Mouse (Mus musculus) mouse trophoblast stem cell (cell line): ENCODE measurements around the gene Dek.

Experiments
- in situ Hi-C, 2 experiments: fragments of 300-500 bp; cut with MseI, MboI; formaldehyde crosslinking; loops; 2 replicates in 1 of 2; 3 replicates in 1 of 2; pipeline ENCODE4 v1.15.1; 2025

Dek gene

GRCm38 (mm10) chr13:47105711-47106579 lies at the start of gene Dek:
Dek (minus strand) TSS chr13:47106201.
- in situ Hi-C loops, result no loop called here

DNA sequence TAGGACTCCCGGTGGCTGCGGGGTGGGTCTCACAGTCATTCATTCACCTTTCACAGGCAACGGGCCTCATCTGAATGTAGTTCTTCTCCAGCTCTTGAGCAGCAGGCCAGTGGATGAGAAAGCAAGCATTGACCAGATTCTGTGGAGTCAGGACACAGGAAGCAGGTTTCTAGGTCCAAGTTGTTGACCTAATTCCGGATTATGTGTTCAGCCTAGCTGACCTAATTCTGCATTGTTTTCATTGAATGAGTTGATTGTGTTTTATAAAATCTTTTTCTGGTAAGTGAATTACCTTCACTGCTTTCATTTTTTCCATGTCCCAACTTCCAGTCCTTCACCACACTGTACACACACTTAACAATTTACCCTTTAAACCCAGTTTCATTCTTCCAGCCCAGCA lies 48.9 kb upstream of the Dek start:
- in situ Hi-C loops, result loop anchor here (5.0 kb wide), 1 partner anchor 132 kb away; no protein-coding TSS in a partner anchor

DNA sequence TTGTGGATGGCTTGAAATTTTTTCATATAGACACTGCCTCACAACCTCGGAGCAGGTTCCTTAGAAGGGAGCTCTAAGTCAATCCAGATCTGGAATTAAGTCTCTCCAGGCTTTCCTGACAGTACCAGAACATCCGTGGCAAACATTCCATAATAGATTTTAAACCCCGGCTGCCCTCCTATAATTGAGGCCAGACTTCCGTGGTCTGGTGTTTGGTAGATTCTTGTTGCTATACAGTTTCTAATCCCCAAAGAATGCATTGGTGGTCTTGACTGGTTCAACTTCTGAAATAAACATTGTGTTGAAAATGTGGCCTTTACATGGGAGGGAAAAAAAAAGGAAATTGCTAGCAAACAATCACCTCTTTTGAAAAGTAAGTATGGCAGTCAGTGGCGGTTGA lies 47.2 kb upstream of the Dek start:
- in situ Hi-C loops, result loop anchor here (5.0 kb wide), 1 partner anchor 134 kb away; no protein-coding TSS in a partner anchor

DNA sequence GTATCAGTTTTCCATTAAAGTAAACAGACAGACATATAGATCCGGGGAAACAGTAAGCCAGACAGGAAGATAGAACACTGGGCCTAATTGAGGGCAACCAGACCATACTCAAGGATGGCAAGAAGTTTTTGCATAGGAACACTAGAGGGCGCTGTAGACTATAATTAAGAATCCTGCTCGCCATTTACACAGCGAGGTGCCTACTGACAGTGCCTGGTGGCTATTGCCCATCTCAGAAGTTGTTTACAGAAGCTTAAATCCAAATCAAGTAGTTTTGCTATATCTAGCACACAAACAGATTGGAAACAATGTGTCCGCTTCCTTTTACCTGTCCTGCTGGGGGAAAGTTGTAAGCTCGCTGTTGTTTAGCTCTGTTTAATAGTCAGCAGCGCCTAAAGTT lies 46.4 kb upstream of the Dek start:
- in situ Hi-C loops, result loop anchor here (5.0 kb wide), 1 partner anchor 135 kb away; no protein-coding TSS in a partner anchor

GRCm38 (mm10) chr13:47151060-47151459 lies 45.1 kb upstream of the Dek start:
- in situ Hi-C loops, result loop anchor here (5.0 kb wide), 1 partner anchor 136 kb away; no protein-coding TSS in a partner anchor

DNA sequence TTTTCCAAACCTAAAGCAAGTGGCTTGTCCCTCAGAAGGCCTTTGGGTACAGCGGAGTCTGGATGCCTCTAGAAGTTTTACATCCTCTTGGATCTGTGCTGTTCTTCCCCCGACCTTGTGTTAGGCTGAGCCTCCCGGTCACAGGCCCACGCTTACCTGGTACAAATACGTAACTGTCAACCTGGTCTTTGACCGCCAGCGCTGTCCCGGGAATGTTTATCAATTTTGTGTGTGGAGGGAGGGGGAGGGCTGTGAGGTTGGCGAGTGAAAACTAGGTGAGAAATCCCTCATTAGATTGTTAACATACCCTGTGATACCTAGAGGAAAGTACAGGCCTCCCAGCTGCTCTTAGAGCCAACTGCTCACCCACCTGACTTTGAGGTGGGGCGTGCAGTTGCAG lies 44.0 kb upstream of the Dek start:
- in situ Hi-C loops, result loop anchor here (5.0 kb wide), 1 partner anchor 137 kb away; no protein-coding TSS in a partner anchor

GRCm38 (mm10) chr13:47148573-47148972 lies 42.6 kb upstream of the Dek start:
- in situ Hi-C loops, result no loop called here

GRCm38 (mm10) chr13:47146388-47146787 lies 40.4 kb upstream of the Dek start:
- in situ Hi-C loops, result no loop called here

DNA sequence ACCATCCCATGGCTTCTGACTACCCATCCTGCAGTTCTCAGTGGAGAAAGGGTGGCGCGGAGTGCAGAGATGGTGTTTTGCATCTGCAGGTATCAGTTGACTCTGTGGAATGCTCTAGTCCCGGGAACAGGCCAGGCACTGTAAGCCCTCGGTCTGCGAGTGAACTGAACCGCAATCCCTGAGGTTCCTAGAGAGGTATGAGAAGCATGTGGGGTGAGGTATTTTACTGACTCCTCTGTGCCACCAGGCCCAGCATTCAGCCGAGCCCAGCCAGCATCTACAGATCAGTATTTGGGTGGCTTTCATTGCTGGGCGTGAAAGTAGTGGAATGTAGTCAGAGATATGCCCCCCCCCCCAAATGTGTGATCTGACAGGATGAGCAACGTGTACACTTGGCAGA lies 39.9 kb upstream of the Dek start:
- in situ Hi-C loops, result no loop called here

- in situ Hi-C loops, result no loop called here
Observed at GRCm38 (mm10) chr13:47142764-47143163, 36.8 kb upstream of the Dek start.

DNA sequence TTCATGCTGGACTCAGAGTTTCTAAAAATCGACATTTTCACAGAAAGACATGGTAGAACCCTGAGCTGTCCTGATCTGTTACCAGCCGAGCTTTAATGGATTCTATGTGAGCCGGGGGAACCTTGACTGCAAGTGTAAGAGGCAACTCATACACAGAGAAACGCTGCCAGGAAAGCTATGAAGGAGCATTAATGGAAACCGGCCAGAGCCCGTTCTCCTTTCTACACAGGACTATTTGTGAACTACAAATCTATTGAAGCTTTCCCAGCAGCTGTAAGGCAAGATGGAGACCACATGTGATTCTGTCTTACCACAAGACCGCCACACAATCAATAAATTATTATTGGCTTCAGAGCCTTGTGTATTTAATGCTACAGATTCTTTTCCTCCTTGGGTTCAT lies 29.7 kb upstream of the Dek start:
- in situ Hi-C loops, result no loop called here

DNA sequence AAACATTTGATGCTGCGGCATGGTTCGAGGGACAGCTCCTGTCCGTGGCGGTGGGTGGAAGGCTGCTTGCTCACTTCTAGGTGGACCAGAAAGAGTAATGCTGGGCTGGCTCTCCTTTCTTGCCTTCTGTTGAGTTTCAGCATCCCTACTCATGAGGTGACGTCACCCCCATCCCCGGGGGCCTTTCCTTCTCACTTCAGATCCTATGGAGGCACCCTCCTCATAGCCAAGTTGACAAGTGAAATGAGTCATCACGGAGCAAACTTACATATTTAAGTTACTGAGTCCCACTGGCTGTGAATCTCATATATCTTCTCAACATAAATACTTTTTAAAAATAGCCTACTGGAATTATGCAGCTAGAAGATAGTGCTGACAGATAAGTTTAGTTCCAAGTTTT lies 28.8 kb upstream of the Dek start:
- in situ Hi-C loops, result no loop called here

DNA sequence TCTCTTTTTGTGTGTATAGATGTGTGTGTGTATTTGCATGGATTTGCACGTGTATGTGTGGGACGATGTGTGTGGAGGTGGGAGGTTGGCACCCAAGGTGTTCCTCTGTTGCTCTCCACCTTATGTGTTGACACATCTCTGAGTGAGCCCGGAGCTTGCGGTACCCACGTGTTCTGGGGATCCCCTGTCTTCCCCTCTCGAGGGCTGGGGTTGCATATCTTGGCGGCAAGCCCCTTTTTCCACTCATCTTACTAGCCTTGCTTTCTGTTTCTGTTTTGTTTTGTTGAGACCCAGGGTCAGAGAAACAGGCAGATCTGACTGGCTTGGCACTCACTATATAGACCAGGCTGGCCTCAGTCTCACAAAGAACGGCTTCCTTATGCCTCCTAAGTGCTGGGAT lies 27.1 kb upstream of the Dek start:
- in situ Hi-C loops, result no loop called here

GRCm38 (mm10) chr13:47129090-47129489 lies 23.1 kb upstream of the Dek start:
- in situ Hi-C loops, result no loop called here

GRCm38 (mm10) chr13:47125595-47125994 lies 19.6 kb upstream of the Dek start:
- in situ Hi-C loops, result no loop called here

DNA sequence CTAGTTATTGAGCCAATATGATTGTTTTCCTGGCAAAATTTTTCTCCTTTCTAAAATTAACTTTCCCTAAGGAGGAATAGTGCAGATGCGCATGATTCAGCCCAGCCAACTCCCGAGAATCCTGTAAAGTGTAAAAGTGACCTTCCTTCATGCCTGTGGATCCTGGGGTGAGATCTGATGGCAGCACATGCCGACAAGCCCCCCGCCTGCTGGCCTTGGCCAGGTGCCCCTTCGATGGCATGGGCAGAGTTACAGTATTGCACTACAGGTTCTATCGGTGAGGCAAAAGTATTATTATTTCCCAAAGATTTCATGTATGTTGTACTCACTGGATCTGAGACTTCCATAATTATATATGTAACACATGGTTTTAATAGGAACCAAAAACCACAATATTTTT lies 19.0 kb upstream of the Dek start:
- in situ Hi-C loops, result no loop called here

DNA sequence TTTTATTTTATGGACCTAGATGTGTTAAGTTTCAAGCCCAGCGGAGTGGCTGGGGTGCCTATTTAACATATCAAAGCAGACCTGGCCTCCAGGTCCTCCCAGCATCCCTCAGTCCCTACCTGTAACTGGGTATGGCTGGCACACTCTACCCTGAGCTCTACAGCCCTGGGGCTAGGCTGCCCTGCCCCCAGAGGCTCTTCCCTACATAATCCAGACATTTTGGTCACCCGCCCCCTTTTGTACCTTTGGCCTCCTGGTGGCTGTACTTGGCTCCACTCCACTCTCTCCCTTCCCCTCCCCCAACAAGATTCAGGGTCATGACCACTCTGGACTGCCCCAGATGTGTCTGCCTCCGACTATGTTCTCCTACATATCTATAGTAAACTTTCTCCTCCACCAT lies 18.4 kb upstream of the Dek start:
- in situ Hi-C loops, result no loop called here

GRCm38 (mm10) chr13:47122537-47123430 lies 16.8 kb upstream of the Dek start, which contains the start of gene Rnf144b:
Rnf144b (plus strand) TSS chr13:47122656.
- in situ Hi-C loops, result no loop called here

DNA sequence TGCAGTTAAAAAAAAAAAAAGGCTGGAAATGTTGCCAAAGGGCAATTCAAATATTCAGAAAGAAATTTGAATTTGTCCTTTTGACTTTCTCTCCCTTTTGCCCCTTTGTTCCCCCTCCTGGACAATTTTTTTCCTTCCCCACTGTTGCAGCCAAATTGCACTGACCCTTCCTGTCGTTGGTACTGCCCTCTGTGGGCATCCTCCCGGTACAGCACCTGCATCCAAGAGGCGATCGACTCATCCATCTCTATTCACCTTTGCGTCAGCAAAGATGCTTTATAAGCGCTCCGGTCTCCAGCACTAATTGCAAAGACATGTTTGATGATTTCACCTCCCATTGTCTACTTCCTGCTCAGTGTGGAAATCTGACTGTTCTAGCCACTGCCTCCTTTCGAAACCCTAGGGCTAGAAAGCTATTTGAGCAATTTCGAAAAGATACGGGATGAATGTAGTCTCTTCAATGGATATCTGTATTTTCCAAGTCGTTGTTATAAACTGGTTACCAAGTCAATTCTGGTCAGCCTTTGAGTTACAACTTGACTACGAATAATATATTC lies 15.4 kb upstream of the Dek start:
- in situ Hi-C loops, result no loop called here

- in situ Hi-C loops, result no loop called here
Observed at GRCm38 (mm10) chr13:47116000-47116399, 10.0 kb upstream of the Dek start.

GRCm38 (mm10) chr13:47112924-47113323 lies 6.9 kb upstream of the Dek start:
- in situ Hi-C loops, result no loop called here

DNA sequence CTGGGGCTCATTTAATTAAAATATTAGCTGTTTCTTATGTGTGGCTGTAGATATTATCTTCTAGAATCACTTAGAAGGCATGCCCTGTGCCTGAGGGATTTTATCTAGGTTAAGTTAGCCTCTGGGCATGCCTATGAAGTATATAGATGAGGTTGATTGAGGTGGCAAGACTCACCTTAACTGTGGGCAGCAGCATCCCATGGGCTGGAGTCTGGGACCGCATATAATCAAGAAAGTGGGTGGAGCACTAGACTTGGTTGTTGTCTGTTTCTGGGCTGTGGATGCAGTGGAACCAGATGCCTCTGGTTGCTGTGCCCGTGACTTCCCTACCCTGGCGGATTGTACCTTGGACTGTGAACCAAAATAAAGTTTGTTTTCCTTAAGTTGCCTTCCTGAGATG lies 6.1 kb upstream of the Dek start:
- in situ Hi-C loops, result no loop called here
